ENCODE assay signal across 34 mouse cellular contexts in genomic region chr16:95180562-95180961, GRCm38 (mm10).
"Had no signal": no experiment of that assay in that cellular context is flagged by ENCODE, and none has a peak within 500 bp of the region (broad histone marks: within the 10 kb centered on the region; RNA-seq: fewer than 3 reads in every experiment).

No protein-coding gene starts in this region.

- H3K27me3 ChIP-seq: heart, embryonic 12.5 days; heart, embryonic 13.5 days; heart, embryonic 15.5 days; hindbrain, embryonic 12.5 days; hindbrain, embryonic 13.5 days; hindbrain, embryonic 15.5 days; intestine, embryonic 15.5 days; kidney, embryonic 15.5 days had no signal

- H3K4me2 ChIP-seq: heart, embryonic 11.5 days; heart, embryonic 12.5 days; heart, embryonic 13.5 days; heart, embryonic 15.5 days; hindbrain, embryonic 12.5 days; hindbrain, embryonic 13.5 days; hindbrain, embryonic 14.5 days; hindbrain, embryonic 15.5 days; intestine, embryonic 15.5 days; kidney, embryonic 15.5 days had no signal

- H3K4me3 ChIP-seq: heart, embryonic 10.5 days; heart, embryonic 12.5 days; heart, embryonic 13.5 days; heart, embryonic 15.5 days; hindbrain, embryonic 10.5 days; hindbrain, embryonic 12.5 days; hindbrain, embryonic 13.5 days; hindbrain, embryonic 15.5 days; intestine, embryonic 15.5 days; kidney, embryonic 15.5 days; layer of hippocampus, adult 2 months; left cerebral cortex, adult 2 months had no signal

- H3K36me3 ChIP-seq: heart, embryonic 10.5 days; heart, embryonic 12.5 days; heart, embryonic 13.5 days; heart, embryonic 15.5 days; hindbrain, embryonic 10.5 days; hindbrain, embryonic 12.5 days; hindbrain, embryonic 13.5 days; hindbrain, embryonic 15.5 days; intestine, embryonic 15.5 days; kidney, embryonic 15.5 days had no signal

- H3K9me3 ChIP-seq: heart, embryonic 10.5 days; heart, embryonic 12.5 days; heart, embryonic 13.5 days; heart, embryonic 15.5 days; hindbrain, embryonic 10.5 days; hindbrain, embryonic 12.5 days; hindbrain, embryonic 13.5 days; hindbrain, embryonic 15.5 days; intestine, embryonic 15.5 days; kidney, embryonic 15.5 days had no signal

- H3K27ac ChIP-seq: heart, embryonic 10.5 days; heart, embryonic 13.5 days; heart, embryonic 15.5 days; hindbrain, embryonic 10.5 days; hindbrain, embryonic 12.5 days; hindbrain, embryonic 13.5 days; hindbrain, embryonic 14.5 days; hindbrain, embryonic 15.5 days; intestine, embryonic 15.5 days; kidney, embryonic 15.5 days; kidney, postnatal 0 days; layer of hippocampus, adult 2 months; left cerebral cortex, adult 2 months had no signal

- H3K4me1 ChIP-seq: heart, embryonic 10.5 days; heart, embryonic 12.5 days; heart, embryonic 13.5 days; heart, embryonic 15.5 days; hindbrain, embryonic 10.5 days; hindbrain, embryonic 12.5 days; hindbrain, embryonic 13.5 days; hindbrain, embryonic 15.5 days; intestine, embryonic 15.5 days had no signal

- DNase-seq: heart, postnatal 10 days; heart, postnatal 14 days; heart, postnatal 36 days; heart, postnatal 4 days; kidney, adult 11 months; kidney, adult 18-20 months; kidney, adult 2 months; kidney, adult 8-10 months; kidney, adult 9 months; kidney, postnatal 10 days; kidney, postnatal 14 days; kidney, postnatal 25 days; kidney, postnatal 36 days; kidney, postnatal 4 days; layer of hippocampus, adult 9-11 months; layer of hippocampus, postnatal 36 days had no signal

- ATAC-seq: inflammation-experienced regulatory T-cells, adult 6 months; intestine, embryonic 15.5 days; intestine, embryonic 16.5 days; intestine, postnatal 0 days had no signal

- H3K9ac ChIP-seq: heart, embryonic 12.5 days; heart, embryonic 13.5 days; heart, embryonic 15.5 days; hindbrain, embryonic 12.5 days; hindbrain, embryonic 13.5 days; hindbrain, embryonic 14.5 days; hindbrain, embryonic 15.5 days; intestine, embryonic 15.5 days; kidney, embryonic 15.5 days had no signal
